Mouse (Mus musculus) monocyte, adult 2 months (primary cell): ENCODE results near the gene Runx3.

Source experiments
- DNase-seq, 2 experiments: peaks; one replicate each; pipeline ENCODE4 v3.0.0; 2022; ENCODE audit warnings: low spot score in 2 of 2, low read depth in 1 of 2

Runx3 gene

DNA sequence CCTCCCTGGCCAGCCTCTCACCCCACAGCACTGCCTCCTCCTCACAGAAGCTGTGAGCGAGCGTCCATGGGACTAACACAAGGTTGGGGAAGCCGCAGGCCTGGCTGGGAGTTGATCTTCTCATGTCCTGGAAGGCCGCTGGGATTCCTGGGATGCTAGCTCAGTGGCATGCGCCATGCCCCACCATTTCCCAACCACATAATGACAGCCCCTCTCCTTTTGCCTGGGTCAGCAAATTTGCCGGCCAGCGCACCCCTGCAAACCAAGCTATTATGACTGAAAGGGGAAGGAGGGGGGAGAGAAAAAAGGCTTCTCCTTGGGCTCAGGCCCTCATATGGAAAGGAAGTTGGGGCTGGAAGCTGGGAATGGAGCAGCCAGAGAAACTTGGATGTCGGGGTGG is 6.8 kb upstream of the Runx3 start:
- DNase-seq = no peak

DNA sequence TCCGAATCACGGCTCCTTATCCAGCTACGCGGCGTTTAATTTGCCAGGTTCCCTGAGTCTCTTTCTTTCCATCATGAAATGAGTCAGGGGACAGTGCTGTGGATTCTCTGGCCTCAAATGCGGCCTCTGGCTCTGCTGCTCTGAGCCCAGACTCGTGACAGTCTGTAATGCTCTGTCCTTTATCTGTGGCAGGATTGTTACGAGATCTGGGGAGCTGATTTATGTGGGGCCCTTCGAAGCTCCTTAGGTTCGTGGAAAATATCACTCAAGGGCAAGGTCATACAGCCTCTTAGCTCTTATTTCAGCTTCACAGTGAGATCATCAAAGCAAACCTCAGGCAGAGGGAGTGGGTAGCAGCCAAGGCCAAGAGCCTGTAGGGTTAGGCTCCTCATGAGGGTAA is 6.2 kb upstream of the Runx3 start:
- no peak for DNase-seq

DNA sequence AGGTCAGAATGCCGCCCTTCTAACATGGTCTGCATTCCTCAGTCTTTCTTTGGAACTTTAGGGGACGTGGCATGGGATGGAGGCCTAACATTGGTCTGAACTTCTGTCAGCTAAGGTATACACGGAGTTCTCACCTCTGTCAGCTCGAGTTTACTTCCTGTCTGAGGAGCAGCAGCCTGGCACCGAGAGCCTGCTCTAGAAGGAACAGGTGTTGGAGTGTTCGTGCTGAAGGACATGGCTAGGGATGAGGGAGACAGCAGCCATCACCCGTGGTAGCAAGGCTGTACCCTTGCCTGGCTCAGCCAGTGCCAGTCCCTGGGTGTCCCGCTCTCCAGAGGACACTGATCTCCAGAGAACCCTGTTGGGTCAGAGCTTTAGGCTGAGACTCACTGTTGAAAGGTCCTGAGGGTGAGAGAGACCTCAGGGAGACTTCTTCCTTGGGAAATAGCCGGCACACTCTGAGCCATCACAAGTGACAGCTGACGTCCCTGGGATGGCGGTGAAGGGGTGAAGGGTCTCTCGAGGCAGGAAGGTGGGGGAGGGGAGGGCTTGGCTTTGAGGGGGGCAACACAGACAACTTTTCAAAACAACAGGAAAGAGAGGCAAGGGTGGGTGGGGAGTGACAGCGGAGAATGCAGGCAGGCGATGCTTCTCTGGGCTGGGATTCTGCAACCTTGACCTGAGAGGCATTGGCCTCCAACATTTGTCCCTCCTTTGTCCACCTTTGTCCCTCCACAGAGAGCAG is 4.9 kb upstream of the Runx3 start:
- no peak for DNase-seq

DNA sequence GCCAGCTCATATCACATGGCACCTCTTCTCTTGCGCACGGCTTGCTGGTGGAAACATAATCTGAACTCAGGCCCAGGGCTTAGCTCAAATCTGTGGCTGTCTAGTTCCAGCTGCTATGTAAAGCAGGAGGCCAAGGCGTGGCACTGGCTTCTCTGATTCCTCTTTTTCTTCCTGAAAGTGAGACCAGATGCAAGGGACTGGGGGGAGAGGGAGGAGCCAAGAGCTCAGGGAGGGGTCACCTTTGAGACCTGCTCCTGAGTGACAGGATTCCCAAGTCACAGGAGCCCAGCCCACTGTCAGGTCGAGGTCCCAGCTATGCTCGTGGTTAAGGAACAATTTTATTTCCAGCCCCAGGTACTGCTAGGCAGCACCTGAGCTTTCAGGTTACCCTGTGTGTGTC is 4.1 kb upstream of the Runx3 start:
- DNase-seq = no peak

DNA sequence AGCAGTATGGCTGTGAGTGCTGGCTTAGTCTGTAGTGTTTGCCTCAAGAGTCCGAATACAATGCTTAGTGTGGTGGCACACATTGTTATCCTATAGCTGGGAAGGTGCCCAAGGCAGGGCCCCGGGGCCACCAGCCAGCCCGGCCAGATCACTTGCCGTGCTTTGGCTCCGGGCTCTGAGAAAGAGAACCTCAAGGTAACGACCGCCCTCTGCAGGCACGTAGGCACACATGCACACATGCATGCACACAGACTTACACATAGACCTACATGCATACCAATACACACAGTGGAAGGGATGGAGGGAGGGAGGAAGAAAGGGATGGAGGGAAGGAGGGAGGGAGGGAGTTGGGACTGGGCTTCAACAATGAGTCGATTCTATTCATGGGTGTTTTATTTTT is 2.6 kb upstream of the Runx3 start:
- DNase-seq = no peak

DNA sequence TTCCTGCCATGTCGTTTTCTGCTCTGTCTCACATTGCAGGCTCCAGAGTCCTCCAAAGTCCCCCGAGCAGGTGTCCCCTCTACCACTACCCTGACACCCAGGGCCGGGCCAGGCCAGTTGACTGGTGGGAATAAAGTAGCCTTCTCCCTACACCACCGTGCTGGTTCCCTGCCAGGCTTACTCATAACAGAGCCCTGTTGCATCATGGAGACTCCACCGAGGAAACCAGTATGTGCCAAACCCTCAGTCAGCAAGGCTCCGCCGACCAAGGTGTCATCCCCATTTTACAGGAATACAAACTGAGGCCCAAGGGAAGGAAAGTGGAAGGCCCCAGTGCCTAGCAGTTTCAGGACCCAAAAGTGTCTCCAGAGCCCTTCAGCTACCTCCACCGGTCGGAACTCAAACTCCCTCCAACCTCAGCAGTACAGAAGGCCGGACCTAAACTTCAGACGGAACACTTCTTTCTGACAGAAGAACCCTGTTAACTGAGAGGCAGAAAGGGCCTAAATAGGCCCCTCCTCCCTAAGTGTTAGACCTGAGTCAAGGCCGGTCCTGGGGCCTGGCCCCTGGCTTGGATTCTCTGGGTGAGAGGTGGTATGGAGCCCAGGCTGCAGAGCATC is 1.5 kb upstream of the Runx3 start:
- DNase-seq = no peak

DNA sequence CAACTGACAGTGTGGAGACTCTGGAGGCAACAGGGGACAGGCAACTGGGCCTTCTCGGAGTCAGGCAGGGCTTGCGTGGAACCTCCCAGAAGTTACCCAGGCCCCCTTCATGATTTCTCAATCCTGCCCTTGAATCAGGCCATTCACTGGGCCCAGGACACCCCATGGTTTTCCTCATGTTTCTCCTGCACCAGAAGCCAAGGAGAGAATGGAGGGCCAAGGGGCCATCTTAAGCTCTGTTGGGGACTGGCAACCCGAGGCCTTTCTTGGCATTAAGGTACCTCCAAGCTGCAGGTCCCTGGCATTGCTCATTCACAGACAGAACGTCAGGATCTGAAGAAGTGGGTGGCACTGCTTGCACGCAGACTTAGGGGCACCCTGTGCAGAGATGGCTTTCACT is 3.3 kb downstream of the Runx3 start:
- DNase-seq = no peak

DNA sequence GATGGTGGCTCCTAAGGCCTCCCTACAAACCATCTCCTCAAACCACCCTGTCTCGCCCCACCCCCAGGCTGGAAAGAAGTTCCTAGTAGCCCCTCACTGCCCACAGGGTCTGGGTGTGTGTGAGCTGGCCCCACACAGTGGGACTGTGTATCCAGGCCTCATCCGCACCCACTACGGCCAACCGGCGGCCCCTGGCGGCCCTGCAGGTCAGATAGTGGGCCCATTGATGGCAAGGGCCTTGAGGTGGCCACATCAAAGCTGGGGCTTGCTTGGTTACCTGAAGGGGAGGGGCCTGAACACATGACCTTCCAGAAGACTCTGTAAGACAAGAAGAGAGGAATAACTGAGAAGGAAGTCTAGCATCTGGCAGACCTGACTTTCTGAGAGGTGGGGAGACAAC is 4.3 kb downstream of the Runx3 start:
- DNase-seq = no peak

DNA sequence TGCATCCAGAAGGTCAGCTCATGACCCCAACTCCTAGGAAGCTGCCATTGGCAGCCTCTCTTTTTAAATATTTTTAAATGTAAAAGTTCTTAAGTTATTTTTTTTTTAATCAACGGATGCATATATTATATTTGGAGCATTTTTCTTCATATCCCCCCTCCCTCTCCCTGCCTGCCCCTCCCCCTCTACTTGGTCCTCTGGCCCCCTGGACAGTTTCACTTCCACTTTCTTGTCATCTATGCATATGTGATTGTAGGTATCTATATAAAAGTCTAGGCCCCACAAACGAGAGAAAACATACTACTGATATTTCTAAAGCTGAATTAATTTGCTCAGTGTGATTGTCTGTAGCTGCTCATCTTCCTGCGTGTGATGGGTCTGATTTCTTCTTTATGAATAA is 4.7 kb downstream of the Runx3 start:
- DNase-seq = no peak

DNA sequence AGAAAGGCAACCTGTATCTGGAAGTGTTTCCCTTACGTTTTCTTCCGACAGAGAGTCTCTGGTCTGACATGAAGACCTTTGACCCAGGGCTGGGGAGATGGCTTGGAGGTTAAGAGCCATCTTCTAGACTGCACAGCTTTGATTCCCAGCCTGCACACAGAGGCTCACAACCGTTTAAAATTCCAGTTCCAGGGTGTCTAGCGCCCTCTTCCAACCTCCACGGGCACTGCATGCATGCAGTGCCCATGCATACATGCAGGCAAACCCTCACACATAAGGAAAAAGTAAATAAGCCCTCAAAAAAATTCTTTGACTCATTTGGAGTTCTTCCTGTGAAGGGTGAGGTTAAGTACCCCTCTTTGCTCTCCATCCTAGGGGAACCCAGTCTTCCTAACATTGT is 5.9 kb downstream of the Runx3 start:
- DNase-seq = no peak

DNA sequence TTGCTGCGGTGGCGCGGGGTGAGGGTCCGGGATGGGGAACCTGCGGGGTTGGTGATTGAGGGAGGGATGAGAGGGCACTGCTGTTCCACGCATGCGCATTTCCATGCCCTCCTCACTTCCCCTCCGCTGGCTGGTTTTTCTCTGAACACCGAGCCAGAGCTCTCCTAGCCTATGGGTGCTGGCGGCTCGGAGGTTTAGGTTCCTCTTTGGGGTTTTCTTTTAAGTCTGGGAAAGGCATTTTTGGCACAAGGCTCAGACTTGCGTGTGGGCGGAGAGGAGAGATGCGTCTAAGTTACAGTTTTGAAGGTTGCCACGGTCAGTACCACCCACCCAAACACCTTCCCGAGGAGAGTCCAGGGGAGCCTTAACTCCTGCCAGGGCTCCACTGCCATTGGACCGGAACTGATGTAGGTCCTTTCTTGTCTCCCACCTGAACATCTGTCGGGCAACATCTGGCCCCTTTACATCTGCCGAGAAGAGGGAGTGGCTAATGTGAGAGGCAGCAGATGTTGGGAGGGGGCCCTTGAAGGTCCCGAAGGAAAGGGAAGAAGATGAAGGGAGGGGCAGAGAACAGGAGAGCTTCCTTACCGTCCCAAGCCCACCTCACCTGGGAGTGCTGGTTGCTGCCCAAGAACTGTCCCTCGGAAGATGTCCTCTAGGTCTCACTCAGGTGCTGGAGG is 8.5 kb downstream of the Runx3 start:
- peak; percentile 56 to 63 for DNase-seq

DNA sequence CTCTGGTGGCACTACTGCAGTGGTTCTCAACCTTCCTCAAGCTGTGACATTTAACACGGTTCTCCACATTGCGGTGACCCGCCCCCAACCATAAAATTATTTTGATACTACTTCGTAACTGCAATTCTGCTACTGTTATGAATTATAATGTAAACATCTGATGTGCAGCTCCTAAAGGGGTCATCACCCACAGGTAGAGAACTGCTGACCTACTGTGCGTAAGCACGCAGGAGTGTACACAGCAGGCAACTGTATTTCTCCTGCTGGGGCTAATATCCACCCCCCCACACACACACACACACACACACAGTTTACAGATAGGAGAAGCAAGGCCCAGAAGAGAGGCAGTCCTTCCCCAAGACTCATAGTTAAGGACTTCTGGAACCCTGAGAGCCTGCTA is 9.7 kb downstream of the Runx3 start:
- no peak for DNase-seq

DNA sequence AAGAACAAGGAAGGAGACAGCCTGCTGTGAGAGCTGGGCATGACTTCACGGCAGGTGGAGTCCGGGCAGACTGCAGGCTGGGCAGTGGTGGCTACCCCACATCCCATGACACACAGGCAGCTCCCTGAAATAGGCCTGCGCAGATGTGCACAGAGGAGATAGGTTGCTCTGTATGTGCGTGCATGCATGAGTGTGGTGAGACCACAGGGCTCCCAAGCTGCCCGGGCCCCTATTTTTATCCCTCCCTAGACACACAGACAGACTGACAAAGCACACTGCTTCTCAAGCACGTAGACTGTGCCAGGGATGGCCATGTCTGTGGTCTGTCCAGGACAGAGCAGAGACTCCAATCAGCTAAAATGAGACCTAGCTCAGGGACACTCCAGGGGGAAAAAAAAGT is 10.7 kb downstream of the Runx3 start:
- no peak for DNase-seq

DNA sequence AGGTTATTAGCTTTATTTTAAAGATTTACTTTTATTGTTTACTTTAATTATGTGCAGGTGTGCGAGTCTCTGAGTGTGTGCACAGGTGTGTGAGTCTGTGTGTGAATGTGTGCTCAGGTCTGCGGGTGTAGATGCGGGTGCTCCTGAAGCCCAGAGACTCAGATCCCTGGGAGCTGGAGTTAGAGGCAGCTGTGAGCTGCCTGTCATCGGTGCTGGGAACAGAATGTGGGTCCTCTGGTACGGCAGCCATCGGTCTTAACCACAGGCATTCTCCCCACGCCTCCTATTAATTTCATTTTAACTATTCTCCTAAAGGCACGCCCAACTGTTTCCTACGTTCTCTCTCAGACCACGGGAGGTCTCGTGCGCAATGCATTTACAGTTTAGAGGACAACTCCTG is 12.3 kb downstream of the Runx3 start:
- no peak for DNase-seq

DNA sequence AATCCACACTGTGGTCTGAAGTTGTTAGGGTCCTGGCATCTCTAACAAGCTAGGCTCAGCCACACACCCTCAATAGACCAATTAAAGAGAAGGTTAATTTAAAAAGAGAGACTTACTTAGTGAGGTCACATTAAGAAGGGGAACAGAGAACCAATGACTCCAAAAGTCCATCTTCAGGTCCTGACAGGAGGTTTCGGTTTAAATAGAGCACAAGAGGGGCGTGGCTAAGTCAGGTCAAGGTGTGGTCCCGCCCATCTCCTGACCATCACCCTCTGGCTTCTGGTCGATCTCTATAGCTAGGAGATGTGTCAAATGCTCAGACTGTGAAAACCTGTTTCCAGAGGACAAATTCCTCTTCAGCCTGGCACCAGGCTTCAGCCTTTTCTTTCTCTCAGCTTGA is 13.3 kb downstream of the Runx3 start:
- no peak for DNase-seq

DNA sequence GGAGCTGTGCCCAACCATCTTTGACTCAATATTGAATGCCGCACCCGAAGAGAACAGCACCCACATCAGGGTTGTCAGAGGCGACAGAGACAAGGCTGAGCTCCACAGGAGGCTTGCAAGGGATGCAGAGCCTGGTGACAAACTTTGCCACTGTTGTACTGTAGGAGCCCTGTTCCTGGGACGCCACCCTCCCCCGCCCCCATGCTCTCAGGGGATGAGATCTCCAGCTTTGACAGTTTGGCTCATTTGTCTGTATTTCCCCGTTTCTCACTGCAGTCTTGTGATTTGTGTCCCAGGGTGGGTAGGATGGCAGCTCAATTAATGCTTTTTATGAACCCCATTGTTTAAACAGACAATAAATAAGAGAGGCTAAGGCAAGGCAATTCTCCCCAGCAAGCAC is 14.9 kb downstream of the Runx3 start:
- DNase-seq = no peak

DNA sequence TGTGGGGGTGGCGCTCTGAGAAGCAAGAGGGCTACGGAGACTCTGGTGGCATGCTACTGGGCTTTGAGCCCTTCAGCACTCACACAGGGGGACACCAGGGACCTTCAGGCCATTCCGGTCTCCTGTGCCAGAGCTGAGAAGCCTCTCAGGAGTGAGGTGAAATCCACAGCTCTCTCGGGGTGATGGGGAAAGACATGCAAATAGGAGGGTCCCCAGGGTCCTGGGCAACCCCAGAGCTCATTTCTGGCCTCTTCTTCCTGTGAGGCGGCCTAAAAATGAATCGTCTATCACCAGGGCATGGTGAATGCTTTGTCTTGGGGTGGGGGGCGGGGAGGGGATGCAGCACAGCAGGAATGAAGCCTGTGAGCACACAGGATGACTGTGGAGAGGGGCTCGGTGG is 15.8 kb downstream of the Runx3 start:
- DNase-seq = no peak

DNA sequence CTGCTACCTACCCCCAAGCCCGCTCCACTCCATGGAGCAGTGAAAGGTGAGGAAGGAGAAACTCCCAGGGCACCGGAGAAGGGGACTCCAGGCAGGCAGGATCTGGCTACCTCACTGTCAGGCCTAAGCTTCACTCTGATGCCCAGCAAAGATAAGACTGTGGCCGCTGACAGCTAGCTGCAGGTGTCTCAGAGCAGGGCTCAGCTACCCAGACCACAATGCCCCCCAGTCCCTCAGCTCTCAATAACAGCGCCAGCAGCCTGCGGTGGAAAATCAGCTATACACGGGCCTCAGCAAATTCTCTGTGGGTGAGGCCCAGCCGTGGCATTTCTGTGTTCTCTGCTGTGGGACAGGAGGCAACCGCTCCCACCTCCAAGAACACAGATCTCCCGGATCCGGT is 16.2 kb downstream of the Runx3 start:
- no peak for DNase-seq

DNA sequence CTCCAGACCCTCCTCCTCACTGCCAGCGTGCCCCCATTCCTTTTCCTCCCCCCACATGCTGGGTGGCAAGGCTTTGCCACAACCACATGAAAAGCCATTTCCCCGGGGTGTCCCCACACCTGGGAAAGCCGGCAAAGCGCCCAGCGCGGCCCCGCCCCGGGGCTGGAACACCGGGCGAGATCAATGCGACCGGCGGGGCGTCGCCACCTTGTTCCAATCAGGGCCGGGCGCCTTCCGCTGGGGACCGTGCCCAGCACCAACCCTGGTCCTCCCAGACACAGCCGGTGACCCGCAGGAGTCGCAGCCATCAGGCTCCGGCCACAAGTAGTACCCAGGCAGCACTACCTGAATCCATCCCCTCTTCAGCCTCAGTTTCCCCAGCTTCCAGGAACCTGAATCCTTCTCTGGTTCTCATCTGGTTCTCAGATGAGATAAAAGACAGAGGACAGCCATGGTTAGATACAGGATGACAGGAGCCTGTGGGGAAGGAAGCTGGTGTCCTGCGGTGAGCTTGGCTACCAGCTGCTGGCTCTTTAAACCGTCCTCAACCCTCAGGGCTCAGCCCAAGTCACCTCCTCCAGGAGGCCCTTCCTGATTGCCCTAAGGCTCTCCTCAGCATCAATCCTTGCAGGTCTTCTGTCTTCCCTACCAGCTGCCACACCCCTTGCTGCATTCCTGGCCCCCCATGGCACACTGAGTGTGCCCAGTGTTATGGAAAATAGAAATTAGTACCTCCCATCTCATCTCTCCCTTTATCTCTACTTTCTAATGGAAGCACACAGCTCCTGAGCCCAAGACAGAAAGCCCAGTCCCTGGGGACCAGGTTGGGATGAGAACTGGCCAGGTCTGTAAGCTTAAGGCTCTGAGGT is 20.4 kb downstream of the Runx3 start:
- no peak for DNase-seq

DNA sequence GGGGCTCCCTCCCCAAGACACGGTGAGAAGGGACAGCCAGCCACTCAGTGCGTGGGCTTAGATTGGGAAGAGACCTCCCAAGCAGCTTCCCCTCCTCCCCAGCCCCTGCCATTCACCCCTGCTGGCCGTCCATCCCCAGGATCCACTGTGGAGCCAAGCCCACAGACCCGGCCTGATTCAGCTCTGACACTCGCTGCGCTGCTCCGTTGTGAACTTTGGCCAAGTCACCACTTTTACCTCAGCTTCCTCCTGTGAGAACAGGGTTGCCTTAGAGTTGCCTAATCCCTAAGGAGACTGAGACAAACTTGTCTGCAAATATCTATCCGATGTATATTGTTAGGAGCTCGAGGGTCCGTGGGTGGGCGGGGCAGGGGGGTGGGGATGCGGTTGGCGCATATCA is 21.3 kb downstream of the Runx3 start:
- no peak for DNase-seq

DNA sequence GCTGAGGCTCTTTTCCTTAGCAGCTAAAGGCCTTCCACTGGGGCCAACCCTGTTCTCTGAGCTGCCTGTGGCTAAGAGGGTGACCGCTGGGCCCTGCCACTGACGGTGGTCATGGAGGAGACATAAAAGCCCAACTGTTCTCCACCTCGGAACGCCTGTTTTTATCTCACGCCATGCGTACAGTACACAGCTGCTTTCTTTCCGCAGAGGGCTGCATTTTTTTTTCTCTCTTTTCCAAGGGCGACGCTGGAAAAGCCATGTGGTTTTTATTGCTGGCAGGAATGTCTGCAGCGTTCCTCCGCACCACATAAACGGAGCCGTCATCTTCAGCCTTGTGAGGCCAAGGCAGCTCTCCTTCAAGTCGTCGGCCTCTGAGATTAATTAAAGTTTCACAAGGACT is 26.3 kb downstream of the Runx3 start:
- no peak for DNase-seq

DNA sequence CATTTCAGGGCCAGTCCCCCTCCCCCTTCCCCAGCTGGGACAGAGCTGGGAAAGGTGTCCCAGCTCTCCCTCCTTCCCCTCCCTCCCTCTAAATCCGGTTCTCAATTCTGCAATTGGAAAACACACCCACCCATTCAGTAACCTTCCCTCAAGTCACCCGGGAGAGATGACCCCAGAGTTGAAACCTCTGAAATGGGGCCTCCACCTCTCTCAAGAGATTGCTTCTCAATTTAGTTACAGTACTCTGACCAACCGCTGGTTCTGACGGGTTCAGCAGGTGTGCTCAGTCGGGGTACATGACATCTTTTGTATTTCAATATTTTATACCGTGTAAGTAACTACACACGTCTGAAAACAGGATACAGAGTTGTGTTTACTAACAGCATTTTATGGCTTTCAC is 28.2 kb downstream of the Runx3 start:
- DNase-seq = no peak
